Mouse (Mus musculus) hematopoietic stem cell, adult 5-6 weeks (primary cell): ENCODE measurements around the gene Gm11009. TPM values are rescaled to one million over a fixed set of nuclear protein-coding genes. Genes with fewer than 3 reads are reported as not detected.
"Not testable (repeated sequence)": the region's sequence is repeated elsewhere in the genome, so short reads cannot be mapped to it uniquely, and the experiment has no call there.

ENCODE experiments used
- ATAC-seq, 2 experiments: fragments of 125-278 bp in 1 of 2; replicated peaks in 1 of 2; 2 replicates each; pipeline ENCODE4 v1.8.0; 2016 to 2017; ENCODE audit warnings: inconsistent platforms in 2 of 2, mild to moderate bottlenecking in 2 of 2, moderate number of reproducible peaks in 2 of 2, low read depth in 1 of 2, moderate TSS enrichment in 1 of 2; ENCODE audit not compliant: low FRiP score in 2 of 2, poor library complexity in 2 of 2, severe bottlenecking in 2 of 2, insufficient read depth in 1 of 2, low TSS enrichment in 1 of 2
- total RNA-seq: library from RNA; stranded (forward); fragments of 172-1452, 232-1000 nt; gene quantifications from 2 replicates; pipeline ENCODE4 v1.2.3, GENCODE M21; 2017

Gm11009 gene
- not detected in 2 replicates for total RNA-seq

DNA sequence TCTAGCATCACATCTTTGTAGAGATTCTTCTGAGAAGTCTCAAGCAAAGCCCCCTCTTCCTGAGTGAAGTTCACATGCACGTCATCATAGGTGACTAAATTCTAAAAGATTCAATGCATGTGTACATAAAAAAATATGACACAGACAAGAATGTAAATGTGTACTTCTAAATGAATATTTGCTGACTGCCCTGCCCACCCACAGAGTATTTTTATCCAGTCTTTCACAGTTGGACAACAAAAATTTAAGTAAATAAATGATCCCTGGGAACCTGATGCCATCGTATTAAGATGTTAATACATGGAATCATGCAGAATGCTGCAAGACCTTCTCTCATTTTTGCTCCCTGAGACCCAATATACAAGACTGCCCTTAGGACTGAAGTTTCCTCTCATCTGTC is at the start of gene Gm11009:
Gene Gm11009, minus strand, starts transcription at position 101 of the 400 bp plus-strand sequence.
- not testable (repeated sequence) for ATAC-seq

Other genes starting within 250 kb of the Gm11009 start
- gene Gm2004, start 169.7 kb downstream of the Gm11009 start, total RNA-seq, result 1.0 TPM in 1 of 2 replicates, not detected in the other
- gene 2210418O10Rik, start 92.9 kb downstream of the Gm11009 start, total RNA-seq, result 18.2 and 60.1 TPM in 2 replicates
- gene Gm14435, start 104.1 kb upstream of the Gm11009 start, total RNA-seq, result 12.4 TPM in 1 of 2 replicates, not detected in the other
- gene Gm14434, start 167.3 kb upstream of the Gm11009 start, total RNA-seq, result 14.1 TPM in 1 of 2 replicates, not detected in the other
- not detected in 2 replicates for gene Zfp967, start 201.6 kb upstream of the Gm11009 start, total RNA-seq